Mouse (Mus musculus): ENCODE measurements at regions not wholly inside any gene's neighbourhood (a gene's known extent, or its start where the extent isn't known, plus 50 kb on each side); places are given as distances from the start of the nearest gene placed in this dataset.

- DNase-seq (ENCODE audit: low spot score): no peak
Measured at GRCm38 (mm10) chr10:97249760-97250159, 229.6 kb upstream of the Dcn start.

- DNase-seq (ENCODE audit: low spot score): no peak
Measured at GRCm38 (mm10) chr10:97250167-97250566, 229.2 kb upstream of the Dcn start.

GRCm38 (mm10) chr10:97265959-97266517 lies 213.4 kb upstream of the Dcn start:
- DNase-seq (ENCODE audit: low spot score): no peak

GRCm38 (mm10) chr10:97282416-97282815 lies 197.0 kb upstream of the Dcn start:
- no peak for DNase-seq (ENCODE audit: low spot score)

GRCm38 (mm10) chr10:97282841-97283496 lies 196.4 kb upstream of the Dcn start:
- no peak for DNase-seq (ENCODE audit: low spot score)

- DNase-seq (ENCODE audit: low spot score): no peak
Measured at GRCm38 (mm10) chr10:97304791-97305355, 174.5 kb upstream of the Dcn start.

- DNase-seq (ENCODE audit: low spot score): no peak
Measured at GRCm38 (mm10) chr10:97309580-97309979, 169.8 kb upstream of the Dcn start.

- no peak for DNase-seq (ENCODE audit: low spot score)
Measured at GRCm38 (mm10) chr10:97312509-97312908, 166.9 kb upstream of the Dcn start.

GRCm38 (mm10) chr10:97312978-97313377 lies 166.4 kb upstream of the Dcn start:
- peak; percentile 86 for DNase-seq (ENCODE audit: low spot score)

GRCm38 (mm10) chr10:97313407-97313901 lies 166.0 kb upstream of the Dcn start:
- peak; percentile 85 for DNase-seq (ENCODE audit: low spot score)

- DNase-seq (ENCODE audit: low spot score): no peak
Measured at GRCm38 (mm10) chr10:97332639-97333038, 146.8 kb upstream of the Dcn start.

GRCm38 (mm10) chr10:97334044-97334443 lies 145.4 kb upstream of the Dcn start:
- no peak for DNase-seq (ENCODE audit: low spot score)

- no peak for DNase-seq (ENCODE audit: low spot score)
Measured at GRCm38 (mm10) chr10:97334606-97335150, 144.7 kb upstream of the Dcn start.

GRCm38 (mm10) chr10:97338033-97338692 lies 141.2 kb upstream of the Dcn start:
- DNase-seq (ENCODE audit: low spot score): no peak

GRCm38 (mm10) chr10:97339866-97340706 lies 139.3 kb upstream of the Dcn start:
- DNase-seq (ENCODE audit: low spot score): no peak

GRCm38 (mm10) chr10:97345347-97345746 lies 134.1 kb upstream of the Dcn start:
- peak; percentile 31 for DNase-seq (ENCODE audit: low spot score)

GRCm38 (mm10) chr10:97346949-97347348 lies 132.5 kb upstream of the Dcn start:
- DNase-seq (ENCODE audit: low spot score): no peak

- no peak for DNase-seq (ENCODE audit: low spot score)
Measured at GRCm38 (mm10) chr10:97368625-97369024, 110.8 kb upstream of the Dcn start.

- peak; percentile 36 for DNase-seq (ENCODE audit: low spot score)
Measured at GRCm38 (mm10) chr10:97375824-97376223, 103.6 kb upstream of the Dcn start.

GRCm38 (mm10) chr10:97376376-97376775 lies 103.0 kb upstream of the Dcn start:
- DNase-seq (ENCODE audit: low spot score): no peak

GRCm38 (mm10) chr10:97381586-97381985 lies 97.8 kb upstream of the Dcn start:
- DNase-seq (ENCODE audit: low spot score): no peak

GRCm38 (mm10) chr10:97383881-97384280 lies 95.5 kb upstream of the Dcn start:
- no peak for DNase-seq (ENCODE audit: low spot score)
